Mouse (Mus musculus) spleen, adult 2 months (tissue): ENCODE measurements around the gene Slc22a8.

Experiments
- CTCF ChIP-seq: fragments of 200-500 bp; IDR thresholded peaks from 2 replicates; pipeline ENCODE4 v1.5.1; 2011; ENCODE audit warnings: mild to moderate bottlenecking, inconsistent platforms; ENCODE audit not compliant: insufficient read depth, insufficient read length, insufficient replicate concordance; ENCODE audit errors: extremely low read depth
- POLR2A ChIP-seq: fragments of 200-500 bp; IDR thresholded peaks from 2 replicates; pipeline ENCODE4 v1.6.1; 2011; ENCODE audit warnings: low read depth, low read length, inconsistent platforms

- TF ChIP-seq CTCF (no peak), POLR2A (no peak)
Measured at GRCm38 (mm10) chr19:8592873-8593408, 1.9 kb downstream of the Slc22a8 start.
